Mouse (Mus musculus): ENCODE data around the gene Cd3eap.
A peak's percentile ranks its signal among the peaks of the same experiment; 100 is the strongest.

The Cd3eap gene

DNA sequence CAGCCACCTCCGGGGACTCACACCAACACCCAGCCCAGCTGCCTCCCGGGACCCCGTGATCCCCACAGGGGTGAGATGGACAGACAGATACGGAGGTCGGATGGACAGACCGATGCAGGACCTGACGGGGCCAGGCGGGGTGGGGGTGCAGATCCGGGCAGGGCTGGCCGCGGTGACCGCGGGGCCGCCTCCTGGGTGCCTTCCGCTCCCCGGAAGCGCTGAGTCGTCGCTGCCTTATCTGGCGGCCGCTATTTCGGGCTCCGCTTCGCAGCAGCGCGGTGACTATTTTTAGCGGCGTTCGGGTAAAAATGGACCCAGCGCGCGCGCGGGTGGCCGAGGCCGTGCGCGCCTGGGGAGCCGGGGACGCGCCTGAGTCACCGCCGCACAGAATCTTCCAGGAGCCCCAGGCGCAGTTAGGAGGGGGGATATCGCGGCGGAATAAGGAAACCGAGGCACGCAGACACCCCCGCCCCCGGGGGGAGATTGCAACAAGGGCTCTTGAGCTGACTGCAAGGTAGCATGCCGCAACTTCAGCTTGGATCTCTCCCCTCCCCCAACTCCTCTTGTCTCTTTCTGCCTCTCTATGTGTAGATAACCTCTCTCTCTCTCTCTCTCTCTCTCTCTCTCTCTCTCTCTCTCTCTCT, 26.5 kb downstream of the Cd3eap start:
- DNase-seq (ENCODE audit: low read depth), result peak; percentile 89

DNA sequence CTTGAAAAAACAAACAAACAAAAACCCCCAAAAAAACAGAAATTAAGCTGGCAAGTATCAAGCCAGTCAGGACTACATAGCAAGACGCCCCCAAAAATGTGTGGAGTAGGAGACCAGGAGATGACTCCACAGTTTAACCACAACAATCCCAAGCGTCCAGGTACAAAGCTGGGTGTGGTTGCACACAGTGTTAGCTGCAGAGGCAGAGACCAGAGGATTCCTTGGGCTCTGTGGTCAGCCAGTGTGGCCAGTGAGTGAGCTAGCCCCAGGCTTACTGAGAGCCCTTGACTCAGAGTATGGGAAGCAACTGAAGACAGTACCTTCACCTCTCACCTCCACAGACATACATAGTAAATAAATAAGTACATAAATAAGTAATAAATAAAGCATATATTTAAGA, 27.4 kb downstream of the Cd3eap start:
- DNase-seq (ENCODE audit: low read depth), result peak; percentile 10

DNA sequence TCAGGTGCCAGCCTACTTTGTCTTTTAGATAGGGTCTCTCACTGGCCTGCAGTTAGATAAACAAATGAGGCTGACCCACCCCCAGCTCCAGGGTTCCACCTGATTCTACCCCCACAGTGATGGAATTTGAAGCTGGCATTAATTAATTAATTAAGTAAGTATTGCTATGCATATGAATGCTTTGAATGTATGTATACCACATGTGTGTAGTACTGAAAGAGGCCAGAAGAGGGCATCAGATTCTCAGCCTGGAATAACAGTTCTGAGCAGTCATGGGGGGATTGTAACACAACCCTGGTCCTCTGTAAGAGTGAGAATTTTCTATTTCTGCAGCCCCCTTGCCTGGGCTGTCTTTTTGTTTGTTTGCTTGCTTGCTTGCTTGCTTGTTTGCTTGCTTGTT, 30.9 kb downstream of the Cd3eap start:
- DNase-seq (ENCODE audit: low read depth), result peak; percentile 41

DNA sequence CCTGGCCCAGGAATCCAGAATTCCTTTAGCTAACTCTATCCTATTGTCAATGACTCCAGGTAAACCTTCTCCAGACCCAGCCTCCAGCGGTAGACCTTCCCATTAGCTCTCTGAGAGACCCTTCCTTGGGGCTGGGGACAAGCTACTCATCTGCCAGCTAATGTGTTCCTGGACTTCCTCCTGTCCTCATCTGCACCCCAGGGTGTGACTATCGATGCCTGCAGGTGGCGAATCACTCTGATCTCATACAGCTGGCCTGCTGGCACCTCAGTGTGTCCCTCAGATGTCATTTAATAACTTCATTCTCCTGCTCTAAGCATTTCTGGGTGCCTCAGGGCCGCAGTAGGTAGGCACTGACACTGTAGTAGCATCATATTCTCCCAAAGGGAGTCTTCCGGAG, 31.5 kb downstream of the Cd3eap start:
- DNase-seq (ENCODE audit: low read depth), result no peak

DNA sequence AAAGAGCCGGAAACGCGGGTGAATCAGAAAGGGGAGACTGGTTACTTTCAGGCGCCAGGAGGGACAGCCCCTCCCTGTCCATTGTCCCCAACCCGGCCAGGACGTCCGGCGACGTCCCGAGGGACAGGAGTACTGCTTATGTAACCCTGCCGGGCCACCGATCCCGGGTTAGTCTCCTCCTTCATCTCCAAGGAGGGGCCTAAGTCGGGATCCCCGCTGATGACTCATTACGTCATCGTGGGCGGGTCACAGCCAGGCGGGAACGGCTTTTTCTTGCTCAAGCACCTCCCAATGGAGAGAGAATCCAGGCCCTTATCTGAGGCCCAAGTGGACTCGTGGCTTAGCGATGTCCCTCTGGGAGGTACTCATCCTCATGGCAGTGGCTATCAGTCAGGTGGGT, 32.2 kb downstream of the Cd3eap start:
- DNase-seq (ENCODE audit: low read depth), result peak; percentile 94

DNA sequence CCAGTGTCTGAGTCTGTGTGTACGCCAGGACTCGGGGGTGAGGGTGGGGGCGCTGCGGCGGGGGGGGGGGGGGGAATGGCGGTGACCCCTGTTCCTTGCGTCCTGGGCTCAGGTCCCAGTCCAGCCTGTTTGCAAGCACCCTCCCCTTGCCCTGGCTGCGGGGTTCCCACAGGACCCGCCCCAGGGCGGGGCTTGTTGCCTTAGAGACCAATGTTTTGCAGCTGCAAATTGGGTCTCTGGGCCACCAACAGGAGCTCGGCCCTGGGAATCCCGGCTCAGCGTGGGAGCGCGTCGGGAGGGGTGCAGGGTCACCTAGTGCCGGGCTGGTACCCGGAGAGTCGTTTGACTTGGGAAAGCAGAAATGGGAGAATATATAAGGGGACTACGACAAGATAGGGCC, 32.9 kb downstream of the Cd3eap start:
- peak; percentile 81 for DNase-seq (ENCODE audit: low read depth)

DNA sequence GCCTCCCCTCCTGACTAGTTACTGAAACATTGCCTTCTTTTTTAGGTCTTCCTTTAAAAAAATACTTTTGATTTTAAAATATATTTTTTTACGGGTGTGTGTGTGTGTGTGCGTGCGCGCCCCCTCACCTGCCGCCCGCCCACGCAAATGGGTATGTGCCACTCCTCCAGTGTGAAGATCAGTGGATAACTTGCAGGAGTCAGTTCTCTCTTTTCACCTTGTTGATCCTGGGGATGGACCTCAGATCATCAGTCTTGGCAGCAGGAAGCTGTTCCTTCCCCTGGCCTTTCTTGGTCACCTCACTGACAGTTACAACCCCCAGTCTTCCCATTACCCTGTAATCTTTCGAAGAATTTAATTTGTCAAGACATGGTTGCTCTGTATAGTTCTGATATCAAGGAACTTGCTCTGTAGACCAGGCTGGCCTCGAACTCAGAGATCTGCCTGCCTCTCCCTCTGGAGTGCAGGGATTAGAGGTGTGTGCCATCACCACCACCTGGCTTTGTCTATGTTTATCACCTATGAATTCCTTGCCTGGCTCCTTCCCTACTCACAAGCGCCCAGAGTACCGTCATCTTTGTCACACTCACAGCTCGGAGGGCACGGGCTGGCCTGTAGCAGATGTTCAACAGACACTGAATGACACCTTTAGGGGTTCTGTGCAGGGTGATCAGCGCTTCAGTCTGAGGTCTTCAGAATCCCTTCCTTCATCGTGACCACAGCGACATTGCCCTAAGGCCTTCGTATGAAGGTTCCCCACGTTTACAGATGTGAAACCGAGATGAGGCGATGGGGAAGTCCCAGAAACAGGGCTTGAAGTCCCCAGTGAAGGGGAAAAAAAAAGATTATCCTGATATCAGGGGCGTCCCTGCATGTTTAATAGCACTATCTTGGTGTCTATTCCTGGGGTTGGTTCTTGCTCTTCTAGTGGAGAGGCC, 33.8 kb downstream of the Cd3eap start:
- DNase-seq (ENCODE audit: low read depth), result no peak

DNA sequence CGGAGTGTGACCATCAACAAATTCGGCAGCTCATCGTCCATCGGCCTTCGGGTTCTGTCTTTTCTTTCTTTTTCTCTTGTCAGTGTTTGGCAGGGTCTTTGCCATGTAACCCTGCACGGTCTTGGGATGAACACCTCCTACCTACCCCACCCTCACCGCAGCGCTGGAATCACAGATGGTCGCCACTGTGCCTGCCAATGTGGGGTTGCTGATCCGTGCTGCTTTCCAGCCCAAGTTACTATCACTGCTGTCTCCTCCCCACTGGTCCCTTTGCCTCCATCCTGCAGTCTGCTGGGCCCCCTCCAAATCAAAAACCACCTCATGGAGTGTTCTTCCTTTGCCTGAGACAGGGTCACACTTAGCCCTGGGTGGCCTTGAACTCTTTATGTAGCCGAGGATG, 35.1 kb downstream of the Cd3eap start:
- no peak for DNase-seq (ENCODE audit: low read depth)

DNA sequence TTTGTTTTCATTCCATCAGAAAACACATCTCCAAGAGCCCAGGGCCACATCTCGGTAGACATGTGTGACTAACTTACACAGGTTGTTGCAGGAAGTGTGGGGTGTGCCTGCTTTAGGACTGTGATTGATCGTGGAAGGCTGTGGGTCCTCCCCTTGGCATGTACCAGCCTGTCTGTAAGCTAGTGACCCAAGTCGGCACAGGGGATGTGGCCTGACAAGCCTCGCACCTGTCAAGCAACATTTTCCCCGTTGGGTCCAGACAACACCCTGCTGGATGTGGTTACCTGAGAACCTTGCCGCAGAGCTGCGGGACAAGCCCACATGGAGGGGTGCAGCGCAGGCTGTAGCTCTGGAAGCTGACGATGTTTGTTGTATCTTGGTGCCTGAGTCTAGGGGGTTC, 36.8 kb downstream of the Cd3eap start:
- DNase-seq (ENCODE audit: low read depth), result no peak

DNA sequence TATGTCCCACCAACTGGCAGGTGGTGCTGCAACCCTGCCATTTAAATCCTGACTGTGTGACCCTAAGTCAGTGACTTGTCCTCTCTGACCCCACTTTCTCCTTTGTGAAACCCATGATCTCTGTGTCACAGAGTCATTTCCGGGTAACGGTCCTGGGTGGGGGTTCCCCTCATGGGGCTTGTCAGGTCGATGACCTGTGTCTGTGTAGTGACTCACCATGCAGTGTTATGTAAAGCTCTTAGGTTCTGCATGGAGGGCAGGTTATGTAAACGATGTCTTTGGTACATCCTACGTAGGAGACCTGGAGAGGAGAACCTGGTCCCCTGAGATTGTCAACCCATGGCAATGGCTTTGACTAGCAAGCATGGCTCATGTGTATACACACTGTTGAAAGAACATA, 37.8 kb downstream of the Cd3eap start:
- DNase-seq (ENCODE audit: low read depth), result no peak

DNA sequence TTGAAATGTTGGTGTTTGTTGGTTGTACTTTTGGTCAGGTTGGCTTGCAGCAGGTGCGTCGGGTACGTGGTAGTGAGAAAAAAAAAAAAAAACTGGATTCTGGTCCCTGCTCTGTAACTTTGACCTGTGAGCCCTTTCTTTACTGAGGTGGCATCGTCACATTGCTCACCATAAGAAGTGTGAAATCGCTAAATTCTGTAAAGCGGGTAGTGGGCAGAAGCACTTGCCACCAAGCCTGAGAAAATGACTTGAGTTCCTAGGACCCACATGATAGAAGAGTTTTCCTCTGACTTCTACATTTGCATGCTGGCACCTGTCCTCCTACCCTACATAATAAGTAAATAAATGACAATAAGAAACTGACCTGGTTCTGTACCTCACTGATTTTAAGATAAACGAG, 38.6 kb downstream of the Cd3eap start:
- no peak for DNase-seq (ENCODE audit: low read depth)

DNA sequence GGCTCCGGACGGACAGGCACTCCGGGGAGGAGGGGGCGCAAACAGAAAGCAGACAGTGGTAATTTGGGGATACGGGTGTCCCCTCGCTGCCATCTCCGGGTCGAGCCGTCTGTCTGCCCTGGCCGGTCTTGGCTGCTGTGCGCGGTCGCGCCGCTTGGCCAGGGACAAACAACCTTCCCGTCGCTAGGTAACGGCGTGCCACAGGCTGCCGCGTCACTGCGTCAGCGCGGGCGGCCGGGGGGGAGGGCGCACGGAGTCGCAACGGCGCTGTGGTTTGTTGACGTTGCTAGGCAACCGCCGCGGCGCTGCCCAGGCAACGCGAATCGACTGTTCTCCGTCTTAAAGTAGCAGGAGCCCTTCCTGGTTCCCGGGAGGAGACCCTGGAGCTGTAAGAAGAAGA, 39.4 kb downstream of the Cd3eap start:
- peak; percentile 98 for DNase-seq (ENCODE audit: low read depth)

DNA sequence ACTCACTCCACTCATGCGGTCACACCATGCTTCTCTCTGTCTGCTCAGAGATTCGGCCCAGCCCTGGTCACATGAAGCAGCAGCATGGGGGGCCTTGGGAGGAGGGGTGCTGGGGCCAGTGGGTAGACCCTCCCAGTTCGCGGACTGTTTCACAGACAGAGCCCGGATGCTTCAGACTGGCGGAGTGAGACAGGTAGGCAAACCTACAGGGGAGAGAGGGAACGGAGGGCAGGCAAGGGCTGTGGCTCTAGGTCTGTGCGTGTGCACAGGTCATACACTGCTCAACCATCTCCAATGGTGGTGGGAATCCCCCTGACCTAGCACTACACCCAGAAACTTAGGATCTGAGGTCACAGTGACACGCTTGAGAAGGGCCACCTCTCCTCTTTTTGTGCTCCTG, 39.8 kb downstream of the Cd3eap start:
- DNase-seq (ENCODE audit: low read depth), result peak; percentile 11

DNA sequence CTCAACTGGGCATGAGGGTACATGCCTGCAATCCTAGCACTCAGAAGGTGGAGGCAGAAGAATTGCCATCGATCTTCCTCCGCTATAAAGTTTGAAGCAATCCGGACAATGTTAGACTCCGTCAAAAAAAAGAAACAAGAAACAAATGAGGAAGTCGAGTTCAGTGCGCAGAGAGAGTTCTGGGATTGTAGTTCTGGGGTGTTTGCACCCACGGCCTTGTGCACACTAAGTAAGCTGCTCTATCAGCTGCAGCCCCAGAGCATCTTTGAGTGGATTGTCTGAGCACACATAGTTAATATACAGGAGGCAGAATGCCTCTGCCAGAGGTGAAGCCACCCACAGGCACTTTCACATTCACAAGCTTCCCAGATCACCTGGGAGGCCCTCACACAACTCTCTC, 40.6 kb downstream of the Cd3eap start:
- DNase-seq (ENCODE audit: low read depth), result no peak

DNA sequence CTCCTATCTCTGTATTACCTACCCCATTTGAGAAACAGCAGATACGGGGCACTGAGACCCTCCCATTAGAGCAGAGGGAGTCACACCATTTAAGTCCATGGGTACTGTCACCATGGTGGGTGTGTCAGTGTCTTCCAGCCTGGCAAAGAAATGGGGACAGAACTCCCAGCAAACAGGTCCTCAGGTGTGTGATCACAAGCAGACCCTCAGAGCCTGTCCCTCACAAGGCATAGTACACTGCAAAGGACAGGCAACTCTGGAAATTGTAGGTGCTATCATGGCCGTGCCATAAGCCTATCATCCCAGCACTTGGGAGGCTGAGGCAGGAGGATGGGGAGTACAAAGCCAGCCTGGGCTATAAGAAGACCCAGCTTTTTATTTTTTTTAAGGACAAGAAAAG, 41.1 kb downstream of the Cd3eap start:
- no peak for DNase-seq (ENCODE audit: low read depth)

DNA sequence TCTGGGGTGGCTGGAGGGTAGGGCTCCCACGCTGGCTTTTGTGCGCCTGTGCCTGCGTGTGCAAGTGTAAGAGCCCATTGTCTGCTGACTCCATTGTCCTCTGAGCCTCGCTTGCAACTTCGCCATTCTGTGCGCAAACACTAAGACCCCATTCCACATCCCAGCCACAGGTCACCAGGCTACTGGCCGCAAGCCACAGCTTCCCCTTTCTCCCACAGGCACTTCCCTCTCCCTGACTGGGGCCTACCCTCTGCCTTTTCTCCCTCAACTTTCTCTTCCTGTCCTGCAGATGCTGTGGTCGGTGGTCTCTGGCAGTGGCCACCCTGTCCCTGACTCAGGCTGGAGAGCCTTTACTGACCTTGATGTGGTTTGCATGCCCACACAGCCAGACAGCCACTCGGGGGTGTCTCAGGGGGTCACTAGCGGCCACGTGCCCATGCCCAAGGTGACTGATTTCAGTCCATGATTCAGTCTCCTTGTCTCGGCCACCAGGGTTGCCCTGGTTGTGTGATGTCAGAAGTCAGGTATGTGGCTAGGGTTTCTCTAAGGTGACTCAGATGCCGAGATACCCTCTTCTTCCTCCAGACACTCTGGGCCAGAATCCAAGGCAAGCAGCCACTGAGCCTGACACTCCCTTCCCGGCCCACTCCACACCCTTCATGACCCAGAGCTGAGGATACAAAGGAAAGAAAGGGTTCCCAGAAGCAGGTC, 42.7 kb downstream of the Cd3eap start:
- peak; percentile 61 for DNase-seq (ENCODE audit: low read depth)

DNA sequence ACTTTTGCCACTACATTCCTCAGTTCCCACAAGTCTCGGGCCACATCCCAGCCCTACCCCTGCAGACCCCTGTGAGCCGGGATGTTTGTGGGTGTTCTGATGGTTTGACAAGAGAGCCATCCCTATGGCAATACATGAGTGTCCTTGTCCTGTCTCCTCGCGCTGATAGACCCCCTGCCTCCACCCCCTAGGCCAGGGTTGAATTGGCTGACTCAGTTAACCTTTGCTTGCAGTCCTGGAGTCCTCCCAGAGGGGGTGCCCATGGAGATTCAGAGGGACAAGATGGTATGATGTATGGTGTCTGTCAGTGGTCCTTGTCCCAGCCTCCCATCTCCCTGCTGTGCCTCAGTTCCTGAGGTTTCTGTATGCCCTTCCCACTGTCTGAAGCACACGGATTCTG, 45.2 kb downstream of the Cd3eap start:
- DNase-seq (ENCODE audit: low read depth), result no peak

DNA sequence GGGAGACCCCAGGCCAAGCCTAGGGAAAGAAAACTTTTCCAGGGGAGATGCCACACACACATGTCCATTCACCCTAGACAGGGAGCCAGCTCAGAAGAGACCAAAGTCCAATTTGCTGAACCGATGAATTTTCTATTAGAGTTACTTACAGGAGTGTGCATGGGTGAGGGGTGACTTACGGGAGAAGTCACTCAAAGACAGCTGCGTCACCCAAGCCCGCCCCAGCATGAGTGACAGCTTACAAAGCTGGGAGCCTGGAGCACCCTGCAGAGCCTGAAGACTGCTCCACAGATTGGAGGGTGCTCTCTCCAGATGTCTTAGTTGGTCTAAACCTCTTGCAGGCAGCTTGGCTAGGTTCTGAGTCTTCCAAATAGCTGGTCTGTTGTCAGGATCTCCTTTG, 47.3 kb downstream of the Cd3eap start:
- DNase-seq (ENCODE audit: low read depth), result no peak

DNA sequence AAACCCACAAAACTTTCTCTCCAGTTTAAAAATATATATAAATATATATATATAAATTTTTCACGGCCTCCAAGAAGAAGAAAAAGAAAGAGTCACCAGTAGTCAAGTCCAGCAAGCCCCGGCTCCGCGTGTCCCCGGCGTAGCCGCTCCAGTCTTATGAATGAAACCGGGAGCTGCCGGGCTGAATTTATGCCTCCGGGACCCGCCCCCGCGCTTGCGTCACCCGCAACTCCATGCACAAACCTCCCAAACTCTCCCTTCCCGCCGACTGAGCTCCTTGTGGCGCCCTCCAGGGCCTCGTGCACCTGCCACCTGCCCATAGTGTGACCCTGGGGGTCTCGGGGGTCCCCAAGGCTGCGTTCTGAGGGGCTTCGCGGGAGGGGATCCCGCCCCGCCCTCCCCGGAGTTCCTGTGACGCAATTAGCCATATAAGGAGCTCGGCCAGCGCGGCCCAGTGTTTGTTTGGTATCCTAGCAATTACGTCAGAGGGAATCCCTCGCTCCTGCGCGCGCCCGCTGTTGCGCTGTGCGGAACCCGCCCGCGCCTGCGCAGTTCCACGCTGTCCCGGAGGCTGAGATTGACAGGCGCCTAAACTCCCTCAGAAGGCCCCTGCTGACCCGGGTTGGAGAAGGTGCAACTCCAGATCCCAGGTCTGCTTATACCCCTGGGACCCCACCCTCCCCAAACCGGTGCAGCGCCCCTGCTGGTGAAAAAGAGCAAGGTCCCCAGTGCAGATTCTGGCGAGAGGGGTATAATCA, 49.2 kb downstream of the Cd3eap start, which contains the start of gene Fosb:
TSS of gene Fosb (minus strand) at position 168 of the 758 bp plus-strand sequence.
- DNase-seq (ENCODE audit: low read depth), result peak; percentile 98

DNA sequence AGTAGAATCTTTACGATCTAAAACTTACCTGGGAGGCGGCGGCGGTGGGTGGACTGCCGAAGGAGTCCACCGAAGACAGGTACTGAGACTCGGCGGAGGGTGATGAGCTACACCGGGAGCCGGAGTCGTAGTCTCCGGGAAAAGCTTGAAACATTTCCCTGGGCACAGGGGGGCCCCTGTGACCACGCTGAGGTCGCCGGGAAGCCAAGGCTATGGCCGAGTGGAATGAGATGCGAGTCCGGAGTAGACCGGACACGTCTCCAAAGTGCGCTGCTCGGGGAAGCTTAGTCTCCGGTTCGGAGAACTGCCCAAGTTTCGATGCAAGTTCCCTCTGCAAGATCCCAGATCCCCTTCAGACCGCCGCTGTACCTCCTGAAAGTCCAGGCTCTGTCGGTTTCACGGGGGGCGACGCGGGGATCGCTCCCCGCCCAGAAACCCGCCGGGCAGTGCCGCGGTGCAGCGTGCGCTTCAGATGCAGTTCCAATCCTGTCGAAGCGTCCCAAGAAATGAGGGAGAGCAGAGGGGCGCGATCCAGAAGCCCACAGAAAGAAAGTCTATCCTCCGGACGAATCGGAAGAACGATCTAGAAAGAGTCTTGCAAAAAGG, 49.9 kb downstream of the Cd3eap start:
- DNase-seq (ENCODE audit: low read depth), result peak; percentile 7

DNA sequence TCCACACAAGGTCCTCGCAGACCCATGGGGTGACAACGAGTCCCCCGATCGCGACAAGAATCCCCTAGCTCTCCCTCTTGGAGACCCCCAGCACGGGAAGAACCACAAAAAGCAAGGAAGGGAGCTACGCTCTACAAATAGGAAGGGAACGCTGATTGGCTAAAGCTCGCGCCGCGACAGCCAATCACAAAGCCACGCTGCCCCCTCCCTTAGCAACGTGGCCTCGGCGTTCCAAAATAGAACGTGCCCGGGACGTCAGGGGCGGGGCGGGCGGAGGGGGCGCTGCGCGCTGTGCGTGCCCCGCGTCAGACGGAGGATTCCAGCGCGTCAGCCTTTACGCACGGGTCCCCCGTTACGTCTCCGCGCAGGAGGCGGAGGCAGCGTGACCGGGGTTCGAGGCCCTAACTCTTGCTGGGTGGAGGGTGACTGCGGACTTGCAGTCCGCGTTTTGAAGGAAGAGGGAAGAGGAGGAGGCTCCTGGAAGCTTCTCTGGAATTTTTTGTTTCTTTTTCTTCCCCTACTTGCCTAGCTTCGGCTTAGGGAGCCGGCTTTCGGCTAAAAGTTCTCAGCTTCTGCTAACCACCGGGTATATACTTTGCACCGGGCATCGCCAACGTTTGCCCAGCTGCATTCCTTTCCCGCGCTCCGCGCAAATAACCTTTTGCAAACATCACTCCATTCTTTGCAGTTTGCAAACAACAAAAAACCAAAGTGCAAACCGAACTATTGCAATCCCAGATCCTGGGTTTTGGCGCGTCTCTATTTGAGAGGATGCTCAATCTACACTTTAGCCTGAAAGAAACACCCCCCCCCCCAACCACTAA, 50.6 kb downstream of the Cd3eap start:
- DNase-seq (ENCODE audit: low read depth), result peak; percentile 98
